Mouse (Mus musculus): Measurements from ENCODE around the gene Olfr960. TPM values are rescaled to one million over a fixed set of nuclear protein-coding genes. Genes with fewer than 3 reads are reported as not detected.

The Olfr960 gene
- polyA plus RNA-seq, 1 experiment, result not detected

Other genes starting within 250 kb of the Olfr960 start
- not detected in 2 replicates for gene Olfr951, start 234.0 kb upstream of the Olfr960 start, polyA plus RNA-seq (2012; rRNA removed)
- not detected in 2 replicates for gene Olfr952, start 194.2 kb upstream of the Olfr960 start, polyA plus RNA-seq (2012; rRNA removed)
- not detected in 2 replicates for gene Olfr954, start 164.7 kb upstream of the Olfr960 start, polyA plus RNA-seq (2012; rRNA removed)
- gene Olfr955, start 149.4 kb upstream of the Olfr960 start, polyA plus RNA-seq (2012; rRNA removed), result not detected in 2 replicates
- gene Olfr44, start 127.4 kb upstream of the Olfr960 start, polyA plus RNA-seq (2012; rRNA removed), result not detected in 2 replicates
- gene Olfr957, start 105.6 kb upstream of the Olfr960 start, polyA plus RNA-seq (2012; rRNA removed), result not detected in 2 replicates
- gene Olfr958, start 67.3 kb upstream of the Olfr960 start, polyA plus RNA-seq (2012; rRNA removed), result not detected in 2 replicates
- gene Olfr959, start 45.8 kb upstream of the Olfr960 start, polyA plus RNA-seq (2012; rRNA removed), result not detected in 2 replicates
- 0.32 and 0.46 TPM in 2 replicates for gene AW551984, start 17.0 kb upstream of the Olfr960 start, polyA plus RNA-seq (2012; rRNA removed)
- not detected in 2 replicates for gene Olfr148, start 10.7 kb upstream of the Olfr960 start, polyA plus RNA-seq (2012; rRNA removed)
- not detected in 2 replicates for gene Olfr961, start 23.7 kb downstream of the Olfr960 start, polyA plus RNA-seq (2012; rRNA removed)
- gene Olfr963, start 45.8 kb downstream of the Olfr960 start, polyA plus RNA-seq (2012; rRNA removed), result not detected in 2 replicates
- gene Olfr149, start 85.7 kb downstream of the Olfr960 start, polyA plus RNA-seq (2012; rRNA removed), result not detected in 2 replicates
- gene Olfr965, start 90.0 kb downstream of the Olfr960 start, polyA plus RNA-seq (2012; rRNA removed), result not detected in 2 replicates
- not detected in 2 replicates for gene Olfr150, start 109.6 kb downstream of the Olfr960 start, polyA plus RNA-seq (2012; rRNA removed)
- not detected in 2 replicates for gene Olfr967, start 124.9 kb downstream of the Olfr960 start, polyA plus RNA-seq (2012; rRNA removed)
- gene Olfr968, start 161.9 kb downstream of the Olfr960 start, polyA plus RNA-seq (2012; rRNA removed), result not detected in 2 replicates
- not detected in 2 replicates for gene Olfr969, start 169.6 kb downstream of the Olfr960 start, polyA plus RNA-seq (2012; rRNA removed)
- gene Olfr970, start 187.5 kb downstream of the Olfr960 start, polyA plus RNA-seq (2012; rRNA removed), result not detected in 2 replicates
- gene Olfr971, start 215.5 kb downstream of the Olfr960 start, polyA plus RNA-seq (2012; rRNA removed), result not detected in 2 replicates
- not detected in 2 replicates for gene Olfr972, start 245.0 kb downstream of the Olfr960 start, polyA plus RNA-seq (2012; rRNA removed)

Data from gonadal fat pad, adult 2 months (tissue).